Mouse (Mus musculus): ENCODE data around the gene Abca3.

GRCm38 (mm10) chr17:24391149-24391548, 39.4 kb downstream of the Abca3 start:
- TF ChIP-seq CTCF (IDR thresholded peaks at IDR 0.05; ENCODE audit: borderline replicate concordance, insufficient read depth, low read depth, low read length) (peak; percentile 59), POLR2A (IDR thresholded peaks at IDR 0.05; ENCODE audit: borderline replicate concordance, insufficient read depth, low read length) (no peak)
